Mouse (Mus musculus) limb, embryonic 12.5 days (tissue): ENCODE data around the gene Tstd1. TPM values are rescaled to one million over a fixed set of nuclear protein-coding genes. Genes with fewer than 3 reads are reported as not detected.
A peak's percentile ranks its signal among the peaks of the same experiment; 100 is the strongest.

ENCODE experiments used
- ATAC-seq: fragments of 200-750 bp; cut with Nextera tagmentation; 2 replicates; pipeline ENCODE4 v1.8.0; 2017; ENCODE audit warnings: low read depth, moderate TSS enrichment; ENCODE audit not compliant: insufficient number of reproducible peaks, insufficient read depth, low FRiP score, low TSS enrichment
- H3K27ac ChIP-seq: fragments of 300-500 bp; sonication (generic); 2 replicates; pipeline ENCODE4 v1.5.1; 2016; ENCODE audit warnings: mild to moderate bottlenecking, moderate library complexity
- H3K27me3 ChIP-seq: fragments of 300-500 bp; sonication (generic); 2 replicates; pipeline ENCODE4 v1.6.1; 2016; ENCODE audit warnings: mild to moderate bottlenecking, moderate library complexity
- H3K36me3 ChIP-seq: fragments of 300-500 bp; sonication (generic); 2 replicates; pipeline ENCODE4 v1.6.1; 2016; ENCODE audit warnings: mild to moderate bottlenecking, moderate library complexity
- H3K4me1 ChIP-seq: fragments of 300-500 bp; sonication (generic); replicated peaks from 2 replicates; pipeline ENCODE4 v1.6.1; 2016
- H3K4me2 ChIP-seq: fragments of 300-500 bp; sonication (generic); 2 replicates; pipeline ENCODE4 v1.6.1; 2016; ENCODE audit warnings: mild to moderate bottlenecking, moderate library complexity
- H3K4me3 ChIP-seq: fragments of 300-500 bp; sonication (generic); replicated peaks from 2 replicates; pipeline ENCODE4 v1.5.1; 2016; ENCODE audit warnings: mild to moderate bottlenecking
- H3K9ac ChIP-seq: fragments of 300-500 bp; sonication (generic); replicated peaks from 2 replicates; pipeline ENCODE4 v1.6.1; 2016; ENCODE audit warnings: mild to moderate bottlenecking, moderate library complexity
- H3K9me3 ChIP-seq: fragments of 300-500 bp; sonication (generic); 2 replicates; pipeline ENCODE4 v1.6.1; 2016; ENCODE audit warnings: mild to moderate bottlenecking, moderate library complexity
- WGBS: fragments of 180-500 bp; shearing (Covaris S2); methylation state at CpG from one replicate; pipeline ENCODE4 v1.1.7; 2016; 5-methylcytosine and 5-hydroxymethylcytosine counted together
- polyA plus RNA-seq: library from polyadenylated mRNA; unstranded; fragments of >200 nt; fragmentation: Nextera tagmentation; extraction: Ambion mirVana; gene quantifications from 2 replicates; pipeline ENCODE4 v1.2.1, GENCODE M21; 2016

Tstd1 gene
- polyA plus RNA-seq, 1 experiment from 2014 or later, result 7.5 TPM

DNA sequence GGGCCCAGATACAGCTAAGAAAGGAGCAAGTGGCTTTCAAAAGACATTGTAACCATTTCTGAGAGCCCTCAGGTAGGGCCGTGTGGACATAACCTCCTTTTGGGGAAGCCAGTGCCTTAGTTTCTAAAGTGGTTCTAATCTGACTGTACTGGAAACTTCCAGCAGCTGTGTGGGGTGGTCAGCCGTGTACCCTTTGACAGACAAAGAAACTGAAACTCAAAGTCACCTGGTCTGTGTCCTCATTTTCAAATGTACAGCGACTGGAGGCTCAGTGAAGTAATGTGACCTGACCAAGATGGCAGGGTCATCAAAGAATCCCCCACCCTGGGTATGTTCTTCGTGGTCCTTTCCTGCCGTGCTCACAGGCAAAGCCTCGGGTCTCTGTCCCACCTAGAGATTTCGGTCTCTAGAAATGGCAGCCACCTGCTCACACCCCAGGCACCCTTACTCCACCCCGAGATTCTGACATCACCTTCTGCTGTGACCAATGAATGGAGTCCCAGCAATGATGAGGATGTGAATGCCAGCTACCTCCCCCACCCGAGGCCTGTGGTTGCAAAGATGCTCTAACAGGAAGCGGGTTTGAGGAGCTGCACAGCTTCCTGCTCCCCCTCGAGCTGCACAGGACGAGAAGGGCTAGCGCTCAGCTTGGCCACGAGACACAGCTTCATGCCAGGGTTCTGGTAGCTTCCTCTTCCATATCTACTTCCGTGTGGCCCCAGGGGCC lies 30.1 kb upstream of the Tstd1 start, which contains the start of gene Arhgap30:
Gene Arhgap30, plus strand, starts transcription at position 579 of the 727 bp plus-strand sequence.
- Histone ChIP-seq H3K4me3 (no peak within 1 kb of the TSS), H3K9ac (no peak within 1 kb of the TSS)

DNA sequence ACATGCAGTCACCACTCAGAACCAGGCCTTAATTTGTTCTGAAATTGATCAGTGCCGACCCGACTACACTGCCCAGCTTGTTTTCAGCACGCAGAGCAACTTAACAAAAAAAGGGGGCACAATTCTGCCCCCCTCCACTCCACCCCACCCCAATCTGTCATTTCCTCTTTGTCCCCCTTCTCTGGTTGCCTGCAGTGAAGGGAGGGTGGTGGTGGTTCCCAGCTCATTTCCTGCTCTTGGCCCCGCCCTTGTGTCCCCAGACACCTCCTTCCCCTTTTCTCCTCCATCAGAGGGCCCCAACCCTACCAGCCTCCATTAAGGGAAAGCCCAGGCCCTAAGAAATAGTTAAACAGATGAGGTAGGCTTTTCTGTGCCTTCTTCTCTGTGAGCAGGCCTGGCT lies 28.6 kb upstream of the Tstd1 start:
- Histone ChIP-seq H3K9ac (no peak overlapping the region), H3K4me2 (no peak overlapping the region), H3K36me3 (no peaks in the 10 kb centered on the region), H3K4me1 (peaks cover 21% of the 10 kb centered on the region), H3K27ac (no peak overlapping the region), H3K4me3 (no peak overlapping the region), H3K9me3 (no peaks in the 10 kb centered on the region), H3K27me3 (peaks cover 5% of the 10 kb centered on the region)
- no peak for ATAC-seq
- 68% methylated on average over 4 of the region's 4 CpGs for WGBS

More for the DNA sequence above, 30.1 kb upstream of the Tstd1 start, which contains the start of gene Arhgap30:
- 79% methylated on average over 15 of the region's 15 CpGs for whole genome bisulfite sequencing
- ATAC-seq, result no peak
- Histone ChIP-seq H3K27me3 (peaks cover 6% of the 10 kb centered on the region), H3K27ac (no peak within 1 kb of the TSS), H3K36me3 (no peaks in the 10 kb centered on the region), H3K9me3 (no peaks in the 10 kb centered on the region), H3K4me2 (no peak within 1 kb of the TSS), H3K4me1 (peaks cover 21% of the 10 kb centered on the region)

DNA sequence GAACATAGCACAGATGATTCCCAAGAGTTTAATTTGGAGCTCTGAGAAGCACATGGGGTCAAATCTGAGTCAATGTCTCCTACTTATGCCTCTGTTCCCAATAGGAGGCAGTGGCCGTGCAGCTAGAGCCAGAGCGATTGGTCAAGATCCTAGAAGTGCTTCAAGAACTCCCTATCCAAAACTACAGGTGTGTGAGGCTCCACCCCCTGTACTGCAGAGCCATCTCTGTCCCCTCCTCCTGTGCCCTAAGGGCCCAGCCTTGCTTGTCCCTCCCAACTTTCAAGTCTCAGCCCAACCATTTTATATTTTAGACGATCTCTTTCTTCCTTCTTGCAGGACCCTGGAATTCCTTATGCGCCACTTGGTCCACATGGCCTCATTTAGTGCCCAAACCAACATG lies 16.9 kb upstream of the Tstd1 start:
- no peak overlapping the region for H3K4me2 ChIP-seq
- 81% methylated on average over 4 of the region's 4 CpGs for WGBS
- H3K4me1 ChIP-seq, result no peaks in the 10 kb centered on the region

DNA sequence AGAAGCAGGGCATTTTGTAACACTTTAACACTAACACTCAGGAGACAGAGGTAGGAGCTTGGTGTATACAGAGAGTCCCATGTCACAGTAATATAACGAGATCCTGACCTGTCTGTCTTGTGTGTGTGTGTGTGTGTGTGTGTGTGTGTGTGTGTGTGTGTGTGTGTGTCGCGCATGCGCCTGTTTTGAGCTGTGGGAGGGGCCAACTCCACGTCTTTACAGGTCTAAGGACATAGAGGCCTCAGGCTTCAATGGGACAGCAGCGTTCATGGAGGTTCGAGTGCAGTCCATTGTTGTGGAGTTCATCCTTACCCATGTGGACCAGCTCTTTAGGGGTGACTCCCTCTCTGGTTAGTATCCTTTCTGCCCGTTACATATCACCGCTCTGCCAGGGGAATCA lies 15.7 kb upstream of the Tstd1 start:
- WGBS, result 75% methylated on average over 9 of the region's 9 CpGs
- ATAC-seq, result no peak
- no peak overlapping the region for H3K4me2 ChIP-seq

More for the DNA sequence above, 16.9 kb upstream of the Tstd1 start:
- H3K4me3 ChIP-seq, result no peak overlapping the region
- H3K27me3 ChIP-seq, result no peaks in the 10 kb centered on the region
- ATAC-seq, result no peak
- H3K9ac ChIP-seq, result no peak overlapping the region
- H3K36me3 ChIP-seq, result no peaks in the 10 kb centered on the region
- no peak overlapping the region for H3K27ac ChIP-seq
- no peaks in the 10 kb centered on the region for H3K9me3 ChIP-seq

DNA sequence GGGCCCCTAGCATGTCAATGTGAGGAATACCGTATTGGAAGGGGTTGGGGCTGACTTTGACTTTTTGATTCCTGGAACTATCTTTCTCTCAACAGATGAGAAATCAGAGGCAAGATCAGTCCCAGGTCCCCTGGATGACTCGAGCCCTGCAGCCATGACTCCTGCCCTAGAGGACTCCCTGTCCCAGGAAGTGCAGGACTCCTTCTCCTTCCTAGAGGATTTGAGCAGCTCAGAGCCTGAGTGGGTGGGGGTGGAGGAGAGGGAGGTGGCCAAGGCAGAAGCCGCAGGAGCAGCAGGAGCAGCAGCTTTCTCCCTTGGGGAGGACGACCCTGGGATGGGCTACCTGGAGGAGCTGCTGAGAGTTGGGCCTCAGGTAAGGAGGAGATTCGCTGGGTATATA lies 11.4 kb upstream of the Tstd1 start:
- Histone ChIP-seq H3K27ac (no peak overlapping the region), H3K27me3 (peaks cover 9% of the 10 kb centered on the region), H3K9me3 (no peaks in the 10 kb centered on the region), H3K4me2 (no peak overlapping the region), H3K4me3 (no peak overlapping the region), H3K4me1 (peaks cover 1% of the 10 kb centered on the region; the same call in 1 of the 2 replicates), H3K36me3 (no peaks in the 10 kb centered on the region), H3K9ac (no peak overlapping the region)
- ATAC-seq, result no peak
- 76% methylated on average over 5 of the region's 5 CpGs for WGBS

More for the DNA sequence above, 15.7 kb upstream of the Tstd1 start:
- Histone ChIP-seq H3K36me3 (no peaks in the 10 kb centered on the region), H3K4me1 (no peaks in the 10 kb centered on the region), H3K9ac (no peak overlapping the region; the same call in 1 of the 2 replicates), H3K9me3 (no peaks in the 10 kb centered on the region), H3K27me3 (no peaks in the 10 kb centered on the region), H3K27ac (no peak overlapping the region), H3K4me3 (no peak overlapping the region)

- H3K9me3 ChIP-seq, result no peaks in the 10 kb centered on the region
- WGBS, result 95% methylated on average over 1 of the region's 1 CpGs
- peaks cover 9% of the 10 kb centered on the region for H3K27me3 ChIP-seq
These were observed 8.4 kb upstream of the Tstd1 start for GRCm38 (mm10) chr1:171410231-171410630.

GRCm38 (mm10) chr1:171410947-171411484 lies 7.7 kb upstream of the Tstd1 start, which contains the start of gene Usf1:
Usf1 (plus strand) TSS chr1:171411313.
- under 1% methylated on average over 36 of the region's 36 CpGs for WGBS
- no peaks in the 10 kb centered on the region for H3K9me3 ChIP-seq
- H3K4me2 ChIP-seq, result peak within 1 kb of the TSS; percentile 65
- H3K9ac ChIP-seq, result peak within 1 kb of the TSS; percentile 94
- ATAC-seq, result peak; percentile 92
- H3K4me3 ChIP-seq, result peak within 1 kb of the TSS; percentile 97
- H3K4me1 ChIP-seq, result peaks cover 18% of the 10 kb centered on the region
- peaks cover 19% of the 10 kb centered on the region for H3K36me3 ChIP-seq
- peaks cover 9% of the 10 kb centered on the region for H3K27me3 ChIP-seq
- H3K27ac ChIP-seq, result peak within 1 kb of the TSS; percentile 91

More at GRCm38 (mm10) chr1:171410231-171410630, 8.4 kb upstream of the Tstd1 start:
- peaks cover 18% of the 10 kb centered on the region for H3K4me1 ChIP-seq
- no peak overlapping the region for H3K4me3 ChIP-seq
- no peak for ATAC-seq
- H3K9ac ChIP-seq, result no peak overlapping the region
- no peak overlapping the region for H3K4me2 ChIP-seq
- H3K36me3 ChIP-seq, result peaks cover 11% of the 10 kb centered on the region
- H3K27ac ChIP-seq, result no peak overlapping the region

DNA sequence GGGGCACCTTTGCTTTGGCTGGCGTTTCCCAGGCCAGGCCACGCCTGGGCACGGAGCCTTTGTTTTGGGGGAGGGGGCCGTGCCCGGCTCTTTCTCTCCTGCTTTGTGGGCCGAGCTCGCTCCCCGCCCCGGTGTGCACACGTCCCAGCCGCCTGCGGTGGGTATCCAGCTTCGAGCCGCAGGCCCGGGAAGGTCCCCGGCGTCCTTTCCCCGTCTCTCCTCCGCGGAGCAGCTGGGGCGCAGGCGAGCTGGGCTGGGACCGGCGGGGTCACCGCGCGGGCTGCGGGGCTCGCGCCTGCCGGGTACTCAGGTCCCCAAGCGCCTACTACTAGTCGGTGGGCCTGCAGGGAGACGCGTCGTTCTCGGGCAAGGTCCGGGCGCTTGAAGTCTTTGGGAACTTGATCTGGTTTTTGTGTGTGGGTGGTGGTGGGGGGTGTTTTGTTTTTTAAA lies 7.2 kb upstream of the Tstd1 start:
- Histone ChIP-seq H3K4me2 (peak overlapping the region; percentile 65), H3K36me3 (peaks cover 24% of the 10 kb centered on the region), H3K4me3 (peak overlapping the region; percentile 97), H3K9ac (peak overlapping the region; percentile 94), H3K27ac (peak overlapping the region; percentile 91), H3K9me3 (no peaks in the 10 kb centered on the region), H3K4me1 (peaks cover 18% of the 10 kb centered on the region), H3K27me3 (peaks cover 9% of the 10 kb centered on the region)
- peak; percentile 77 for ATAC-seq
- under 1% methylated on average over 39 of the region's 39 CpGs for WGBS

DNA sequence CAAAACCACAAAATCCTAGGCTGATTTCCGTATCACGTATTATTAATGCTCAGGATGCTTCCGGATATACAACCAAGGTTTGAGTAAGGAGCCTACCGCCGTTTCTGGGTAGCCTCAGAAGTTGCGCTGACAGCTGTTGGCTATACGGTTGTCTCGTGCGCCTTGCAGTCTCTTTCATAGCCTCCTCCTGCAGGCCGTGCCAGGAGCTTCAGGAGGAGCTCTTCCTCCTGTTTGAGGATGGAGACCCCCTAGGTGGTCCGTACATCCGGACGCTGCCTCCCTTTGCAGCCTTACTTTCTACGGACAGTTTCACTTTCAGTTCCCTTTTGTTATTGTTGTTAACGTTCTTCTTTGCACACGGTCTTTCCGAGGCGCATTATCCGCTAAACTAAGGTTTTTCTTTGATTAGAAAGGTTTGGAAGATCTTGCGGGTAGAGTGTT lies 6.7 kb upstream of the Tstd1 start:
- ATAC-seq, result peak; percentile 18; the same call in 1 of the 2 replicates

GRCm38 (mm10) chr1:171412446-171412845 lies 6.2 kb upstream of the Tstd1 start:
- ATAC-seq, result no peak
- WGBS, result 58% methylated on average over 3 of the region's 3 CpGs
- peaks cover 9% of the 10 kb centered on the region for H3K27me3 ChIP-seq
- peak overlapping the region; percentile 65 for H3K4me2 ChIP-seq
- H3K4me1 ChIP-seq, result peaks cover 18% of the 10 kb centered on the region
- peak overlapping the region; percentile 97 for H3K4me3 ChIP-seq
- no peaks in the 10 kb centered on the region for H3K9me3 ChIP-seq
- H3K27ac ChIP-seq, result peak overlapping the region; percentile 91; the same call in 1 of the 2 replicates
- H3K9ac ChIP-seq, result peak overlapping the region; percentile 94
- H3K36me3 ChIP-seq, result peaks cover 33% of the 10 kb centered on the region

More for the DNA sequence above, 6.7 kb upstream of the Tstd1 start:
- WGBS, result 3% methylated on average over 20 of the region's 20 CpGs
- Histone ChIP-seq H3K27ac (peak overlapping the region; percentile 91), H3K27me3 (peaks cover 9% of the 10 kb centered on the region), H3K4me2 (peak overlapping the region; percentile 65), H3K9ac (peak overlapping the region; percentile 94), H3K4me3 (peak overlapping the region; percentile 97), H3K4me1 (peaks cover 18% of the 10 kb centered on the region), H3K9me3 (no peaks in the 10 kb centered on the region), H3K36me3 (peaks cover 29% of the 10 kb centered on the region)

DNA sequence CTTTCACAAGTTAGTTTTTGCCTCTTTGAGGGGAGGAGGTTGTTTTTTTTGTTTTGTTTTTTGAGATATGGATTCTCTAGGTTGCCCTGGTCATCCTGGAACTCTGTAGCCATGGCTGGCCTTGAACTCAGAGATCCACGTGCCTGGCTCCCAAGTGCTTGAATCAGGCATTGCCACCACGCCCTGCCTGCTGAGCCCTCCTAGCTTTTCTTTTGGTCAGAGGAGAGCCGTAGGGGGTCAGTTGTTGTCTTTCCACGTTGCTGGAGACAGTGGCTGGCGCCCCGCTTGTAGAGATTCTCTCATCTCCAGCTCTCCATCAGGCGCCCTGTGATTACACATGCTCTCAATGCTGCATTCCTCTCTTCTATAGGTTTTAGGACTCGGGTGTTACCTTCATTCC lies 5.1 kb upstream of the Tstd1 start:
- peaks cover 18% of the 10 kb centered on the region for H3K4me1 ChIP-seq
- peaks cover 44% of the 10 kb centered on the region for H3K36me3 ChIP-seq
- no peak overlapping the region for H3K4me3 ChIP-seq

More for the DNA sequence above, 5.1 kb upstream of the Tstd1 start:
- H3K27me3 ChIP-seq, result peaks cover 7% of the 10 kb centered on the region
- H3K4me2 ChIP-seq, result no peak overlapping the region
- no peak overlapping the region for H3K9ac ChIP-seq
- no peak overlapping the region for H3K27ac ChIP-seq
- H3K9me3 ChIP-seq, result no peaks in the 10 kb centered on the region
- ATAC-seq, result no peak
- WGBS, result 81% methylated on average over 8 of the region's 8 CpGs
